Mouse (Mus musculus) left cerebral cortex, postnatal 14 days (tissue): ENCODE data around the gene Ift81. TPM values are rescaled to one million over a fixed set of nuclear protein-coding genes. Genes with fewer than 3 reads are reported as not detected.

Source experiments
- DNase-seq, 2 experiments: peaks; one replicate each; pipeline ENCODE4 v3.0.0; 2021 to 2022; ENCODE audit warnings: low spot score in 2 of 2, mixed read lengths in 1 of 2
- intact Hi-C: fragments of 180-260 bp; cut with DNase I; formaldehyde crosslinking; loops from one replicate; pipeline ENCODE4 v1.15.1; 2025
- total RNA-seq, 2 experiments: library from RNA; stranded (reverse); gene quantifications; 2 replicates each; pipeline ENCODE4 v1.2.3; 2021

The Ift81 gene
- total RNA-seq, 2 experiments from 2014 or later = 35.5 to 36.5 TPM

- intact Hi-C loops = loop anchor here (2.0 to 5.0 kb wide), 2 partner anchors 44 to 117 kb away; no protein-coding TSS in a partner anchor
- DNase-seq = no peak
These were observed 110.6 kb downstream of the Ift81 start for GRCm38 (mm10) chr5:122503760-122504119.

GRCm38 (mm10) chr5:122503015-122503759, 111.1 kb downstream of the Ift81 start:
- peak in 1 of 2 experiments; percentile 46 for DNase-seq
- intact Hi-C loops = loop anchor here (2.0 to 5.0 kb wide), 2 partner anchors 44 to 118 kb away; no protein-coding TSS in a partner anchor

GRCm38 (mm10) chr5:122502077-122502941, 112.0 kb downstream of the Ift81 start, which contains the start of gene Atp2a2:
Atp2a2 (minus strand) TSS chr5:122502225.
- intact Hi-C loops = loop anchor here (2.0 to 5.0 kb wide), 2 partner anchors 45 to 118 kb away; no protein-coding TSS in a partner anchor
- DNase-seq = peak; percentile 93 to 94

GRCm38 (mm10) chr5:122501101-122502076, 112.9 kb downstream of the Ift81 start:
- intact Hi-C loops = loop anchor here (2.0 to 5.0 kb wide), 2 partner anchors 46 to 119 kb away; no protein-coding TSS in a partner anchor
- peak; percentile 38 to 43 for DNase-seq

- intact Hi-C loops = loop anchor here (5.0 kb wide), 1 partner anchor 47 kb away; no protein-coding TSS in a partner anchor
- no peak for DNase-seq
These were observed 113.8 kb downstream of the Ift81 start for GRCm38 (mm10) chr5:122500563-122500962.

Other genes with a start within 250 kb of the Ift81 start
- 10 to 100 TPM; 23.4 to 25.7 TPM for gene Gpn3, start 242.6 kb downstream of the Ift81 start, total RNA-seq
- 10 to 100 TPM; 74.2 to 77.6 TPM for gene Fam216a, start 242.2 kb downstream of the Ift81 start, total RNA-seq
- 100 to 1,000 TPM; 250 to 273 TPM for gene Arpc3, start 222.6 kb downstream of the Ift81 start, total RNA-seq
- gene Anapc7, start 192.8 kb downstream of the Ift81 start, total RNA-seq = 10 to 100 TPM; 29.5 to 31.2 TPM
- gene Atp2a2, start 112.3 kb downstream of the Ift81 start, total RNA-seq = 100 to 1,000 TPM; 737 to 785 TPM
- gene P2rx7, start 29.4 kb upstream of the Ift81 start, total RNA-seq = 1 to 10 TPM; 6.3 to 6.8 TPM
- gene P2rx4, start 93.0 kb upstream of the Ift81 start, total RNA-seq = 10 to 100 TPM; 11.3 to 11.9 TPM
- 100 to 1,000 TPM; 214 to 248 TPM for gene Camkk2, start 164.9 kb upstream of the Ift81 start, total RNA-seq
- gene Anapc5, start 206.8 kb upstream of the Ift81 start, total RNA-seq = 100 to 1,000 TPM; 239 to 248 TPM
- gene Rnf34, start 235.5 kb upstream of the Ift81 start, total RNA-seq = 10 to 100 TPM; 44.6 to 53.8 TPM